ENCODE assay signal across 20 mouse cellular contexts in genomic region chr3:41359458-41359857, GRCm38 (mm10).
DNase-seq lines count a peak whose midpoint lies in the region; ATAC-seq lines count a peak whose summit lies in the region.
"Had no signal": no experiment of that assay in that cellular context is flagged by ENCODE, and none has a peak within 500 bp of the region (broad histone marks: within the 10 kb centered on the region; RNA-seq: fewer than 3 reads in every experiment).

No protein-coding gene starts in this region.

- ATAC-seq in heart, embryonic 15.5 days (replicated peaks; ENCODE audit: insufficient number of reproducible peaks, insufficient read depth, low FRiP score, low read depth): no peak
- no peak for ATAC-seq in heart, embryonic 12.5 days (ENCODE audit: insufficient number of reproducible peaks, low FRiP score)
- ATAC-seq: CD4-positive, CD25-positive, alpha-beta regulatory T cell, adult 4 months; forebrain, embryonic 13.5 days; forebrain, embryonic 15.5 days; forebrain, postnatal 0 days had no signal

- no peak overlapping the region for H3K4me3 ChIP-seq in heart, embryonic 10.5 days
- no peak overlapping the region for H3K4me3 ChIP-seq in heart, embryonic 15.5 days
- H3K4me3 ChIP-seq in heart, embryonic 12.5 days: no peak overlapping the region
- H3K4me3 ChIP-seq: embryonic facial prominence, embryonic 10.5 days; embryonic facial prominence, embryonic 12.5 days; forebrain, embryonic 13.5 days; forebrain, embryonic 15.5 days had no signal

- H3K9me3 ChIP-seq in heart, embryonic 10.5 days: no peaks in the 10 kb centered on the region
- no peaks in the 10 kb centered on the region for H3K9me3 ChIP-seq in heart, embryonic 15.5 days (replicated peaks)
- H3K9me3 ChIP-seq in heart, embryonic 12.5 days (replicated peaks): no peaks in the 10 kb centered on the region
- H3K9me3 ChIP-seq: embryonic facial prominence, embryonic 10.5 days; embryonic facial prominence, embryonic 12.5 days; forebrain, embryonic 13.5 days; forebrain, embryonic 15.5 days; G1E had no signal

- H3K4me1 ChIP-seq in heart, embryonic 10.5 days: no peaks in the 10 kb centered on the region; the same call in 1 of the 2 replicates
- H3K4me1 ChIP-seq in heart, embryonic 15.5 days (replicated peaks): peaks cover 22% of the 10 kb centered on the region
- H3K4me1 ChIP-seq in heart, embryonic 12.5 days (replicated peaks): peaks cover 15% of the 10 kb centered on the region
- H3K4me1 ChIP-seq: embryonic facial prominence, embryonic 10.5 days; forebrain, embryonic 13.5 days; forebrain, embryonic 15.5 days had no signal

- H3K9ac ChIP-seq in heart, embryonic 15.5 days: no peak overlapping the region
- H3K9ac ChIP-seq in heart, embryonic 12.5 days: no peak overlapping the region
- H3K9ac ChIP-seq: embryonic facial prominence, embryonic 12.5 days; forebrain, embryonic 13.5 days; forebrain, embryonic 15.5 days; forebrain, postnatal 0 days had no signal

- H3K36me3 ChIP-seq in heart, embryonic 10.5 days: no peaks in the 10 kb centered on the region
- no peaks in the 10 kb centered on the region for H3K36me3 ChIP-seq in heart, embryonic 15.5 days
- no peaks in the 10 kb centered on the region for H3K36me3 ChIP-seq in heart, embryonic 12.5 days
- H3K36me3 ChIP-seq: embryonic facial prominence, embryonic 10.5 days; embryonic facial prominence, embryonic 12.5 days; forebrain, embryonic 15.5 days; G1E had no signal

- H3K4me2 ChIP-seq in heart, embryonic 15.5 days: no peak overlapping the region
- H3K4me2 ChIP-seq in heart, embryonic 12.5 days: no peak overlapping the region
- H3K4me2 ChIP-seq: embryonic facial prominence, embryonic 12.5 days; forebrain, embryonic 13.5 days; forebrain, embryonic 15.5 days had no signal

- H3K27ac ChIP-seq in heart, embryonic 10.5 days: no peak overlapping the region
- H3K27ac ChIP-seq in heart, embryonic 15.5 days: 0 out of 2 replicates have a peak overlapping the region, but pooled peaks have one; percentile 76
- no peak overlapping the region for H3K27ac ChIP-seq in heart, embryonic 12.5 days (ENCODE audit: poor library complexity, severe bottlenecking)
- H3K27ac ChIP-seq: embryonic facial prominence, embryonic 10.5 days; embryonic facial prominence, embryonic 12.5 days; forebrain, embryonic 13.5 days; forebrain, embryonic 15.5 days had no signal

- H3K27me3 ChIP-seq in heart, embryonic 10.5 days (ENCODE audit: insufficient read depth, poor library complexity, severe bottlenecking): no peaks in the 10 kb centered on the region
- no peaks in the 10 kb centered on the region for H3K27me3 ChIP-seq in heart, embryonic 15.5 days
- H3K27me3 ChIP-seq in heart, embryonic 12.5 days (replicated peaks): no peaks in the 10 kb centered on the region
- H3K27me3 ChIP-seq: CH12.LX; embryonic facial prominence, embryonic 12.5 days; forebrain, embryonic 13.5 days; forebrain, embryonic 15.5 days had no signal

- peak; percentile 41 for DNase-seq in heart, adult 11 months
- no peak for DNase-seq in heart, embryonic 10.5 days (ENCODE audit: low spot score)
- DNase-seq in MN1 (ENCODE audit: low spot score): peak; percentile 52
- no peak for DNase-seq in left cerebral cortex, postnatal 14 days (ENCODE audit: low spot score in 2 of 2)
- DNase-seq: adrenal gland, adult 8-10 months; B cell, adult 2 months; cerebellum, adult 11-12 months; cerebellum, adult 2 months; cerebellum, adult 9-10 months; cerebellum, postnatal 25 days; forebrain, postnatal 0 days had no signal

- 47% methylated on average over 4 of the region's 4 CpGs for WGBS in heart, embryonic 10.5 days
- WGBS in heart, embryonic 15.5 days: 31% methylated on average over 4 of the region's 4 CpGs
- WGBS in heart, embryonic 12.5 days: 39% methylated on average over 4 of the region's 4 CpGs

- intact Hi-C loops in left cerebral cortex, postnatal 14 days (cut with DNase I): no loop called here

Comparison
In these comparisons a context has a peak if more than half of its experiments do, and no peak if none do; other contexts are left out.
1. DNase-seq: peak in heart, adult 11 months (single experiment) and MN1 (single experiment); none in heart, embryonic 10.5 days (single experiment) and left cerebral cortex, postnatal 14 days (0 of 2).